Mouse (Mus musculus): ENCODE measurements around the gene Errfi1. TPM values are rescaled to one million over a fixed set of nuclear protein-coding genes. Genes with fewer than 3 reads are reported as not detected.
A peak's percentile ranks its signal among the peaks of the same experiment; 100 is the strongest.

Errfi1 gene
- polyA plus RNA-seq, 1 experiment: not detected

- Histone ChIP-seq H3K27ac (ENCODE audit: insufficient read depth, low read depth, low read length) (peak overlapping the region; percentile 59), H3K4me3 (ENCODE audit: insufficient read depth, low read depth, low read length) (peak overlapping the region; percentile 77), H3K4me1 (ENCODE audit: control insufficient read depth, insufficient read depth, low read length) (peaks cover 8% of the 10 kb centered on the region)
- TF ChIP-seq CTCF (IDR thresholded peaks at IDR 0.05; ENCODE audit: insufficient read depth, low read depth, low read length) (no peak), POLR2A (IDR thresholded peaks at IDR 0.05; ENCODE audit: insufficient read depth, low read depth, low read length) (no peak)
- WGBS: under 1% methylated on average over 37 of the region's 43 CpGs
These were observed 1.6 kb downstream of the Errfi1 start for GRCm38 (mm10) chr4:150855346-150855745.

GRCm38 (mm10) chr4:150860526-150860925 is 6.8 kb downstream of the Errfi1 start:
- WGBS: 80% methylated on average over 4 of the region's 4 CpGs
- Histone ChIP-seq H3K27ac (ENCODE audit: insufficient read depth, low read depth, low read length) (no peak overlapping the region), H3K4me3 (ENCODE audit: insufficient read depth, low read depth, low read length) (no peak overlapping the region), H3K4me1 (ENCODE audit: control insufficient read depth, insufficient read depth, low read length) (peaks cover 3% of the 10 kb centered on the region)
- TF ChIP-seq POLR2A (IDR thresholded peaks at IDR 0.05; ENCODE audit: insufficient read depth, low read depth, low read length): no peak
- TF ChIP-seq CTCF (IDR thresholded peaks at IDR 0.05; ENCODE audit: insufficient read depth, low read depth, low read length): no peak

- TF ChIP-seq POLR2A (IDR thresholded peaks at IDR 0.05; ENCODE audit: insufficient read depth, low read depth, low read length) (no peak), CTCF (IDR thresholded peaks at IDR 0.05; ENCODE audit: insufficient read depth, low read depth, low read length) (no peak)
- Histone ChIP-seq H3K4me1 (ENCODE audit: control insufficient read depth, insufficient read depth, low read length) (peaks cover 3% of the 10 kb centered on the region), H3K27ac (ENCODE audit: insufficient read depth, low read depth, low read length) (no peak overlapping the region), H3K4me3 (ENCODE audit: insufficient read depth, low read depth, low read length) (no peak overlapping the region)
- WGBS: 82% methylated on average over 2 of the region's 2 CpGs
These were observed 7.4 kb downstream of the Errfi1 start for GRCm38 (mm10) chr4:150861161-150861560.

GRCm38 (mm10) chr4:150862626-150863375 is 9.1 kb downstream of the Errfi1 start:
- 21% methylated on average over 8 of the region's 8 CpGs for WGBS
- TF ChIP-seq POLR2A (IDR thresholded peaks at IDR 0.05; ENCODE audit: insufficient read depth, low read depth, low read length): no peak
- TF ChIP-seq CTCF (IDR thresholded peaks at IDR 0.05; ENCODE audit: insufficient read depth, low read depth, low read length): no peak
- H3K4me1 ChIP-seq (ENCODE audit: control insufficient read depth, insufficient read depth, low read length): peaks cover 3% of the 10 kb centered on the region
- no peak overlapping the region for H3K4me3 ChIP-seq (ENCODE audit: insufficient read depth, low read depth, low read length)
- H3K27ac ChIP-seq (ENCODE audit: insufficient read depth, low read depth, low read length): peak overlapping the region; percentile 73; the same call in 1 of the 2 replicates

GRCm38 (mm10) chr4:150865371-150865770 is 11.7 kb downstream of the Errfi1 start:
- TF ChIP-seq CTCF (IDR thresholded peaks at IDR 0.05; ENCODE audit: insufficient read depth, low read depth, low read length) (no peak), POLR2A (IDR thresholded peaks at IDR 0.05; ENCODE audit: insufficient read depth, low read depth, low read length) (no peak)
- H3K27ac ChIP-seq (ENCODE audit: insufficient read depth, low read depth, low read length): no peak overlapping the region
- H3K4me1 ChIP-seq (ENCODE audit: control insufficient read depth, insufficient read depth, low read length): peaks cover 3% of the 10 kb centered on the region
- H3K4me3 ChIP-seq (ENCODE audit: insufficient read depth, low read depth, low read length): no peak overlapping the region

GRCm38 (mm10) chr4:150866069-150866468 is 12.3 kb downstream of the Errfi1 start:
- peaks cover 5% of the 10 kb centered on the region for H3K4me1 ChIP-seq (ENCODE audit: control insufficient read depth, insufficient read depth, low read length)
- H3K27ac ChIP-seq (ENCODE audit: insufficient read depth, low read depth, low read length): no peak overlapping the region
- no peak for TF ChIP-seq CTCF (IDR thresholded peaks at IDR 0.05; ENCODE audit: insufficient read depth, low read depth, low read length)
- no peak for TF ChIP-seq POLR2A (IDR thresholded peaks at IDR 0.05; ENCODE audit: insufficient read depth, low read depth, low read length)
- 85% methylated on average over 11 of the region's 11 CpGs for WGBS
- no peak overlapping the region for H3K4me3 ChIP-seq (ENCODE audit: insufficient read depth, low read depth, low read length)

GRCm38 (mm10) chr4:150866494-150866893 is 12.8 kb downstream of the Errfi1 start:
- 91% methylated on average over 11 of the region's 12 CpGs for WGBS
- H3K4me3 ChIP-seq (ENCODE audit: insufficient read depth, low read depth, low read length): no peak overlapping the region
- TF ChIP-seq CTCF (IDR thresholded peaks at IDR 0.05; ENCODE audit: insufficient read depth, low read depth, low read length) (no peak), POLR2A (IDR thresholded peaks at IDR 0.05; ENCODE audit: insufficient read depth, low read depth, low read length) (no peak)

GRCm38 (mm10) chr4:150868161-150868560 is 14.4 kb downstream of the Errfi1 start:
- Histone ChIP-seq H3K27ac (ENCODE audit: insufficient read depth, low read depth, low read length) (no peak overlapping the region), H3K4me1 (ENCODE audit: control insufficient read depth, insufficient read depth, low read length) (peaks cover 17% of the 10 kb centered on the region), H3K4me3 (ENCODE audit: insufficient read depth, low read depth, low read length) (no peak overlapping the region)
- TF ChIP-seq CTCF (IDR thresholded peaks at IDR 0.05; ENCODE audit: insufficient read depth, low read depth, low read length) (no peak), POLR2A (IDR thresholded peaks at IDR 0.05; ENCODE audit: insufficient read depth, low read depth, low read length) (no peak)
- 88% methylated on average over 6 of the region's 6 CpGs for WGBS

More at GRCm38 (mm10) chr4:150866494-150866893, 12.8 kb downstream of the Errfi1 start:
- Histone ChIP-seq H3K27ac (ENCODE audit: insufficient read depth, low read depth, low read length) (no peak overlapping the region), H3K4me1 (ENCODE audit: control insufficient read depth, insufficient read depth, low read length) (peaks cover 10% of the 10 kb centered on the region)

- 83% methylated on average over 2 of the region's 2 CpGs for WGBS
- Histone ChIP-seq H3K4me1 (ENCODE audit: control insufficient read depth, insufficient read depth, low read length) (peaks cover 17% of the 10 kb centered on the region), H3K4me3 (ENCODE audit: insufficient read depth, low read depth, low read length) (no peak overlapping the region), H3K27ac (ENCODE audit: insufficient read depth, low read depth, low read length) (no peak overlapping the region)
- no peak for TF ChIP-seq CTCF (IDR thresholded peaks at IDR 0.05; ENCODE audit: insufficient read depth, low read depth, low read length)
- no peak for TF ChIP-seq POLR2A (IDR thresholded peaks at IDR 0.05; ENCODE audit: insufficient read depth, low read depth, low read length)
These were observed 15.1 kb downstream of the Errfi1 start for GRCm38 (mm10) chr4:150868859-150869258.
